Mouse (Mus musculus) left cerebral cortex, postnatal 4 days (tissue): Measurements from ENCODE around the gene Rasa2. TPM values are rescaled to one million over a fixed set of nuclear protein-coding genes. Genes with fewer than 3 reads are reported as not detected.
"Not testable (repeated sequence)": the region's sequence is repeated elsewhere in the genome, so short reads cannot be mapped to it uniquely, and the experiment has no call there.

Experiments used
- DNase-seq: peaks from one replicate; pipeline ENCODE4 v3.0.0-alpha.2; 2022
- intact Hi-C: fragments of 180-260 bp; cut with DNase I; formaldehyde crosslinking; loops from one replicate; pipeline ENCODE4 v1.15.1; 2025
- total RNA-seq, 2 experiments: library from RNA; stranded (reverse); gene quantifications; 2 replicates each; pipeline ENCODE4 v1.2.3; 2021

The Rasa2 gene
- total RNA-seq, 2 experiments from 2014 or later, result 28.8 to 30.4 TPM

DNA sequence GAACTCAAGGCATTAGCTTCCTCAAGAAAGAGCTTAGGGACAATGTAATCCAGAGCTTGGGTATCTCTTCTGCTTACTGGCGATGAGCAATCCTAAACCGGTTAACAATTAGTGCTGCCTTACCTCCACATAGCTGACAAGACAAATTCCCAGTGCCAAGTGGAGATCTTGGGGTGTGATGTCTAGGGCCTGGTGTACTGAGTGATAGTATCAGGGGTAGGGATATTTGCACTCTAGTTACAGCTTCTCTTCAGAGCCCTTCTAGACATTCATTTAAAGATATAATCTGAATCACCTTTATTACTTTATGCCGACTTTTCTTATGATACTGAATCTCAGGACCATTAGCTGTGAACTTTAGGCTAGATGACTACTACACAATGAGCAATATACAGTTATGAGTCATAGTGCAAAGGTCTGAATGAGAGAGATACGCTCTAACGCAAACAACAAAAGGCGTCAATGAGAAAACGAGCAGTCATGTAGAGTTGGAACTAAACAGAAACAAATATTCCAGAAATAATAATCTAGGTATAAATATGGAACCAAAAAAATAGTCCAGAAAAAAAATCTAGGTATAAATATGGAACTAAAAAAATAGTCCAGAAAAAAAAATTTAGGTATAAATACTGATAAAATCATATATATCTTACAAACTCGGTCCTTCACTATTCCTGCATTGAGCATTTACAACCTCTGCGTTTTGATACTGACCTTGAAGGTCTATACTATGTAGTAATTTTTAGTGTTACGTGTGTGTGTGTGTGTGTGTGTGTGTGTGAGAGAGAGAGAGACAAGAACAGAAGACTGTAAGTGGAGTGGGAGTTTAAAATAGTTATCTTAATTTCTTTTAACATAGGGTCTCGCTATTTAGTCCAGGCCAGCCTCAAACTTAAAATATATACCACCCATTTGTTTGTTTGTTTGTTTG is 38.5 kb downstream of the Rasa2 start:
- intact Hi-C loops, result no loop called here
- DNase-seq, result no peak

DNA sequence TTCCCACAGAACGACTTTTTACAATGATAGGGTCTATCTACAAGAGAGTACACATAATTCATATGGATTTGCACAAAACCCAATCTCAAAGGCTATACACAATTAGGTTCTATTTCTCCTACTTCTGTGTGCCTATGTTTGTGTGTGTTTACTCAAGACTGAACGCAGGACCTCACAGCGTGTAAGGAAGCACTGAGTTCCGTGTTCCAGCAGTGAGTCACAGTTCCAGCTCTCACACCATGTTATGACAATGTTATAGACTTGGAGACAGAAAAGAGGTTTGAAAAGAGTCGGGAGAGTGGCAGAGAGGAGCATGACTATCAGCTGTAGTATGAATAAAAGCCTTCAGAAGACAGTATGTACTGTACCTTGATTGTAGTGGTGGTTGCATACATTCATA is 42.1 kb downstream of the Rasa2 start:
- intact Hi-C loops, result no loop called here
- no peak for DNase-seq

DNA sequence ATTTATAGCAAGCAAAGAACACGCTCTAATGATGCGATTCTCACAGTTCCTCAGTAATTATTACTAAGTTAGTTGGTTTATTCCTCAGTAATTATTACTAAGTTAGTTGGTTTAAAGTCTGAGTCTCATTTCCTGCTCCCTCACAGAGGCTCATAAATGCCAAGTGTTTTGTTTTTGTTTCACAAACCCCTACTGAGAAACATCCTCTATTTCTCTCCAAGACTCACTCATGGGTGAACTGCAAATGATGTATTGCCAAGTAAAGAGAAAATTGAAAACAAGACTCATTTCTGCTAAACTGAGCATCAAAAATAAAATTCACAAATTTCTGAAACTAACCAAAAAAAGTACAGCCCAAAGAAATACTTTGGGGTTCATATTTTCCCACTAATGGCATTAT is 47.9 kb downstream of the Rasa2 start:
- DNase-seq, result no peak
- intact Hi-C loops, result no loop called here

DNA sequence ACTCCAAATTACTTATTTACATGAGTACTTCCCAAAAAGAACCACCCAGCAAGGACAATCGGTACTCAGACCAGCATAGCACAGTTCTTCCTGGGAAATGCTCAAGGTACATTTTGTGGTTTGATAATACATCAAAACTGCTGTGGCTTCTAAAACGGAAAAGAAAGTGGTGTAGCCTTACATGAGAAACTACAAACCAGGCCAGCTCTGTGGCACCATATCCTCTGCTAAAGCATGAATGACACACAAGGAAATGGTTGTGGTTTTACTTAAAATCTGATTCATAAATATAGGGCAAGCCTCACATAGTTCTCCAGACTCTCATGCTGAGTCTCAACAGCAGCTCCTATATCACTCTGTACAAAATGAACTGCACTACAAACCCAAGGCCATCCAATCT is 48.3 kb downstream of the Rasa2 start:
- DNase-seq, result no peak
- intact Hi-C loops, result no loop called here

DNA sequence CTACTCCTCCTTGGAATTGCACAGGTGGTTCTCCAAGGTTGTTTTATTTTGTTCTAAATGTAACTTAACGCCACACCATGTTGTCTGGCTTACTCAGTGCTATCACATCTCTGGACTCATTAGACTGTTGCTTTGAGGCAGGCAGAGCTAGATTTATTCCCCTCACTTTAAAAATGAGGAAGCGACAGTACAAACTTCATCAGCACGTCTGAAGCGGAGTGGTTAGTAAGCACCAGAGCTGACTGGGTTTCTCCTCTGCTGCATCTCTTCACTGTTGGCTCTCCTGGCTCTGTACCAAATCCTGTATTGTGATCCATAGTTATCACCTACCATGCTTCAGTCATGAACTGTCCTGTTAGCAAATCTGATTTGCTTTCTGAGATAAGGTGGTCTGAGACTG is 53.2 kb downstream of the Rasa2 start:
- intact Hi-C loops, result loop anchor here (10.0 kb wide), 1 partner anchor 237 kb away; no protein-coding TSS in a partner anchor
- DNase-seq, result no peak

DNA sequence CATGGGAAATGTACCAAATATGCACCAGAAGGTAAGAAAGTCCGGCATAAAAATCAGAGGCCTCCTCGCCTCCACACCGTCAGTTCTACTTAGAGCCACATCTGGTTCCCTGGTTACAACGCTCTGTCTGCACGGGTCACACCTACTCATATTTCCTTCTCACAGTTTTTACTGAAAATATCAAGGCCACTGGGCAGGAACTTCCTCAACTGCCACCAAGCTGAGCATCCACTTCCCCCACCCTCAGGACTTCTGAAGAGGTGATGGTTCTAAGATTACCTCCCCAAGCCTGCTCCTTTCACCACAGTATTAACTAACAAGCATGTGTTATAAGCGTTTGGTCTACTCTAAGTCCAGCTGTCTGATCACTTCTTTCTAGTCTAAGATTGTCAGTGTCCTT is 53.7 kb downstream of the Rasa2 start:
- intact Hi-C loops, result loop anchor here (10.0 kb wide), 1 partner anchor 237 kb away; no protein-coding TSS in a partner anchor
- no peak for DNase-seq

DNA sequence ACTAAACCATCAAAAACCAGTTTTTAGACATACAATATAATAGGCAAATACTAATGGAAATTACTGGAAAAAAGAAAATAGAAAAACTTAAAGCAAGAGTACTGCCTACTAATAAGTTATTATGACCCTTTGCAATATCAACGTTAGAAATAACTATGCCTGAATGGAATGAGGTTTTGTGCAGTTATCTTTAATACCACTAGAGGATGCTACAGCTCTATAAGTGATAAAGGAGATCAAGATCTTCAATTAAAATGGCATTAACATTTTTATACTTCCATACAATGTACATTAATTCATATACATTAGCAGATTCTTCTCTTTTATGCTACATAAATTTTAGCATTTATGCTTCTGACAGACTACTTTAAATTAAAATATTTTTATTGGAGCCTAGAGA is 58.2 kb downstream of the Rasa2 start:
- no peak for DNase-seq
- intact Hi-C loops, result loop anchor here (5.0 to 10.0 kb wide), 2 partner anchors 94 to 242 kb away; no protein-coding TSS in a partner anchor

DNA sequence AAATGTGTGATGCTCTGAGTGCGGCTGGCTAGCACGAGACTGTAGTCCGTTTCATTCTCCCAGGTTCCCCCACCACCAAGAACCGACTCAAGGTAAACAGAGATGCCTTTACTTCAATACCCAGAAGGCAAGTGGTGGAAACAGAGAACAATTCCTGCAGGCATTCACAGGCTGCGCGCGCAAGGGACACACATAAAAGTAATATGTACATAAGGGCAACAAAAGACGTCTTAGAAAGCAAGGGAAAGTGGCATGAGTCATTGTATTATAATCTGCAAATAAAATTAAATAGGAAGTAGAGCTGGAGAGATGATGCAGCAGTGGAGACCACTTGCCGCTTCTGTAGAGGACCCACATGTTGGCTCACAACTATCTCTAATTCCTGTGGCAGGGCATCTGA is 58.7 kb downstream of the Rasa2 start:
- intact Hi-C loops, result loop anchor here (5.0 to 10.0 kb wide), 2 partner anchors 95 to 242 kb away; no protein-coding TSS in a partner anchor
- no peak for DNase-seq

DNA sequence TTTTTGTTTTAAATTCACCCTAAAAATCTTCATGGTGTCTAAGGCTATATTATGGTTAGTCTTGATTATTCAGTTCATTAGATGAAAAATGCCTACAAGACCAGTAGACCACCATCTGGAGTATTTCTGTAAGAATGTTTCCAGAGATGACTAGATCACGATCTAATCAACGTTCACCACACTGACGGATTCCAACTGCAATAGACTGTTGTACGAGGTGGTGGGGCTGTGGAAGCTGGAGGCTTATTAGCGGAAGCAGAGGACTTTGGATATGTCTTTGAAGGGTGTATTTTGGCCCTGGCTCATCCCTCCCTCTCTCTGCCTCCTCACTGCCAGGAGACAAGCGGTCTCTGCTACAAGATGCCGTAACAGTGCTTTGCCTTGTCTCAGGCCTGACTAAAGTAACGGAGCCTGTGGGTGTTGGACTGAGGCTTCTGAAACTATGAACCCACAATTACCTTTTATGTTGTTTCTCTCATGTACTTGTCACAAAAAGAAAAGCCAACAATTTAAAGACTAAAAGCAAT is 64.9 kb downstream of the Rasa2 start:
- intact Hi-C loops, result no loop called here
- DNase-seq, result no peak

DNA sequence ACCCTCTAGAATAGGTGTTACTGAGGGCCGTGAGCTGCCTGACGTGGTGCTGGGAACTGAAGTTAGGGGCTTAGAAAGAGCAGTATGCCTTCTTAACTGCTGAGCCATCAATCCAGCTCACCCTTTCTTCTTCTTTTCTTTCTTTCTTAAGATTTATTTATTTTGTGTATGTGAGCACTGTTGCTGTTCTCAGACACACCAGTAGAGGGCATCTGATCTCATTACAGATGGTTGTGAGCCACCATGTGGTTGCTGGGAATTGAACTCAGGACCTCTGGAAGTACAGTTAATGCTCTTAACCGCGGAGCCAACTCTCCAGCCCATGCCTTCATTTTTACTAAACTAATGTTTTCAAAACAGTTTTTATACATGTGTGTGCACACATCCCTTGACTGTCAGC is 67.9 kb downstream of the Rasa2 start:
- intact Hi-C loops, result no loop called here
- no peak for DNase-seq

DNA sequence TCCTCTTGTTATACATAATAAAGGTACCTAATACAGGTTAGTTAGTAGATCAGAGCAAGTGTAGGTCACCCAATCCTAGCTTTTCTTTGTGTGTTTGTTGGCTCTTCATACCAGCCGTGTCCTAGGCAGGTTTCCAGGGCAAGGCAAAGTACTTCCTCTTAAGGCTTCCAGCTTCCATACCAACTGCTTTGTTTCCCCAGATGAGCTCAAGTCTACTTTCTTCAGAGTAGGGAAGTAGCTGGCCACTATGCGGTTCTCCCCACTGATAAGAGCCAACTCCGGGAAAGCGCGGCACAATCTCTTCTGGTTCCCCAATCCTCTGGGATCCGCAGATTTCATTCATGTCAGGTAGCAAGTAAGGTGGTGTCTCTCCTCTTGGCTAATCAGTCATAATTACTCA is 72.3 kb downstream of the Rasa2 start:
- no peak for DNase-seq
- intact Hi-C loops, result loop anchor here (10.0 kb wide), 1 partner anchor 274 kb away; no protein-coding TSS in a partner anchor

DNA sequence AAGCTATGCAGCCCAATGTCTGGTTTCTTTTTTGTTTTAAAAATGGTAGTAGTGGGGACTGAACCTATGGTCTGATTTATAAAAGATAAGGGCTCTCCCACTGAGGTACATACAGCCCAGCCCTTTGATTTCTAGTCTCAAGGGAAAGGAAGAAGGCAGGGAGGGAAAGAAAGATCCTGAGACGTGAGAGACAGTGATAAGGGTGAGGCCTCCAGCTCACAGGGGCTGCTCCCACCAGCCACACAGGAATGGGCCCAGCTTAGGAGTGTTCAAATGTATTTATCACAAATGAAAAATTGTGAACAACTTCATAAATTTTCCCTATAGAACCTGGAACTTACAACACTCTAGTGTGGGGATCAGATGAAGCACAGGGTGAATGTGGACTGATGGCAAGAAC is 72.8 kb downstream of the Rasa2 start:
- intact Hi-C loops, result loop anchor here (10.0 kb wide), 1 partner anchor 274 kb away; no protein-coding TSS in a partner anchor
- DNase-seq, result no peak

DNA sequence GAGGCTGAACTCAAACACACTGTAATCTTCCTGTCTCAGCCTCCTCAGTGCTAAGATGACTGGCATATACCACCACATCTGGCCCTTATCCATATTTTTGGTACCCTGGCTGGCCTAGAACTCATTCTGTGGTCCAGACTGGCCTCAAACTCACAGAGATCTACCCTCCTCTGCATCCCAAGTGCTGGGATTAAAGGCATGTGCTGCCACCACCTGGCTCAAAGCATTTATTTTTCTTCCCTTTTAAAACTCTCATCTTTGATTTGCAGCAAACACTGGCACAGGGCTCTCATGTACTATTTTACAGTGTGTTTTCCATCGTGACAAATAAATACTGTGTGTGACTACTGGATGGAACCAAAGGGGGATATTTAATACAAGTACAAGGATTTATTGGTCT is 77.3 kb downstream of the Rasa2 start:
- no peak for DNase-seq
- intact Hi-C loops, result loop anchor here (10.0 kb wide), 1 partner anchor 269 kb away; no protein-coding TSS in a partner anchor

DNA sequence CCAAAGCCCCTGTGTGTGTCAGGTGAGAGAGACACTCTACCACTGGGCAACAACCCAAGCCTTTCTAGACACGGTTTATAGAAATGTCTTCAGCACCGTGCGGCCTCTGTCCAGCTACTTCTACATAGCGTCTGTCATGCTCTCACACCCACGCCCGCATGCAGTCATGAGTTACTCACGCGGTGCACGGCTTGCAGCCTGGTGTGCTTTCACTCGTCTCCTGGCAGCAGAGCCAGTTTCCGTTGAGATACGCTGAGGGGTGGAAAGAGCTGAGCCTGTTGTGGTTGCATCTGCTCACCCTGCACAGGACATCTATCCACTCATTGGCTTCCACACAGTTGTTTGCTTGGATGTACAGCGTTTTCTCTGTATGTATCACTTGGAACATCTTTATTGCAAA is 86.0 kb downstream of the Rasa2 start:
- DNase-seq, result no peak
- intact Hi-C loops, result no loop called here

DNA sequence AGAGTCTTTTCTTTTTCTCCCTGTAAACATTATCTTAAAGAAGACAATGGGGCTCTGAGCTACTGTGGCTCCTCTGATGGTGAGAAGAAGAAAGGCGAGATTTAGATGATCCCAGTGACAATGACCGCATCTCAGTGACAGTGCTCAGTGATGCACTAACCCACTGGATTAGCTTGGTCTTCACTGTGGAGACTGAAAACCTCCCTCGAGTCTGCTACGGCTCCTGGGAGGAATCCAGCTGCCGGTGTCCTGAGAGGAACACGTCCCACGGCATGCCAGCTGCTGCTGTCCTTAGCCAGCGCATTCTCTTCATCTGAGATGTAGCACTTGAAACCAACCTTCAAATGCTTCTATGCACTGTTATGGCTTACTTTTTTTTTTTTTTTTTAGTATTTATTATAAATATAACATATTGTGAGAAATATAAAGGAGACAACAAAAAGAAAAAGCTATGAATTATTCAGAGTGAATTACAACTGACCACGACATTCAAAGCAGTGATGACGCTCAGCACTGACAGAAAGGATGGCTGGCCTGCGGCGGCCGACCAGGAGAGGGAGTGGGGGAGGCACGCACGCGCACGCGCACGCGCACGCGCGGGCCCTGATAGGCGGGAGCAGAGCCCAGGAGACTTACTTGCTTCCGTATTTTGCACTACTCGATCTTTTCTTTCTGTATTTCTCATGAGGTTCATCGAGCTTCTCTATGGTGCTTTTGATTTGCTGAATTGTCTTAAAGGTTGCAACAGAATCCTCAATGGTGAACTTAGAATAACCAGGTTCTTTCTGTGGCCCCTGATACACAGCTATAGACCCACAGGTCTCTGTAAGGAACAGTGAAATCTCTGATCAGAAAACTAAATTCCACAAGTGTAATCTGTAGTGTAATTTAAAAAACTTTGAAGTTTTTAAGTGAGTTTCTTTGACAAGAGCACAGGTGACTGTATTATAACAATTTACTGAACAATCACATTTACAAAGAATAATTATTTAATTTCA is 87.5 kb downstream of the Rasa2 start:
- peak; percentile 69 for DNase-seq
- intact Hi-C loops, result no loop called here

DNA sequence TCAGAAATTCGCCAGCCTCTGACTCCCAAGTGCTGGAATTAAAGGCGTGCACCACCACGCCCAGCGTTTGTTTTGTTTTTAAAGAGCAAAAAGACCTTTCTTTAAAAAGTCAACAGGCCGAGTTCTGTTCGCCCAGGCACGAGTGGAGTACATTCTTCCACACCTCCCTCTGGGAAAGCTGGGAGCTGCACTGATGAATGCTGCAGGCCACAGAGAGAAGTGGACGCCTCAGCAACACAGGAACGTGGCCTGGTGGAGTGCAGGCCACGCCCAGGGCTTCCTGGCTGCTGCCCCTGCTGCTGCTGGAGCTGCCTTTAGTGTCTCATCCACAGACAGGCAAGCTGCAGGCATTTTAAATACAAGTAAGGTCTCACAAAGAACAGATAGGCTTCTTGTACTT is 92.5 kb downstream of the Rasa2 start:
- intact Hi-C loops, result no loop called here
- no peak for DNase-seq

DNA sequence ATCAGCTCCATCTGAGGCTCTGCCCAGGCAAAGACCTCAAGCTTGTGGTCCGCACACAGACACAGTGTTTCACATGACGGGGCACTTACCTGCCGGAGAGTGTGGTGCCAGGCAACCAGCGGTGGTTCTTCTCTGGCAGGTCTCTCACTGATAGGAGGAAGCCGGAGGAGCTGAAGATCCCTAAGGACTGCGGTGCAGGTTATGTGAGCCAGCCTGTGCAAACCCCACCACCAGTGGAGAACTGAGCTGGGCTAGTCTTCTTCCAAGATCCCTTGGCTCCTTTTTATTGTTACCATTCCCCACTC is 93.8 kb downstream of the Rasa2 start:
- intact Hi-C loops, result no loop called here
- DNase-seq, result no peak

DNA sequence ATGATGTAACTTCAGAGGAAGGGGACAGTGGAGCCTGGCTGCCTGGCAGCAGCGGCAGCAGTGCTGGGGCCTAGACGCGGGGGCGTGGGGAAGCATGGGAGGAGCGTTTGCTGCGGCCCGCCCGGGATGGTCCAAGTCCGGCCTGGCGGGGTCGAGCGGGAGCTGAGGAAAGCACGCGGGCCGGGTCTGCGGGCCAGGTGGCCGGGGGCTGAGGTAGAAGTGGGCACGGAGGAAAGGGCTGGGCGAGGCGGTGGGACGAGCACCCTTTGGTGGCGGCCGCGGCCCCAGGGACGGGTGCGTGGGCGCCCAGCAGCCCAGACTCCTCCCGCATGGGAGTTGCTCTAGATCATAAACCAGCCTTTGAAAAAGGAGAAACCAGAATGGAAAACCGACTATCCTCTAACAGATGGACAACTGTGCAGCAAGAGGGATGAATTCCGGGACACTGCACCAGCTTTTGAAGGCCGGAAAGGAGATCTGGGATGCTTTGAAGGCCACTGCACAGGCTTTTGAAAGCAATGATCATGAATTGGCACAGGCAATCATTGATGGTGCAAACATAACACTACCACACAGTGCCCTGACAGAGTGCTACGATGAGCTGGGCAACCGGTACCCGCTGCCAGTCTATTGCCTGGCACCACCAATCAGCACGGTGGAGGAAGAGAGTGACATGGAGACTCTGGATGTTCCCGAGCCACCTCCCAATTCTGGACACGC is 94.4 kb downstream of the Rasa2 start:
- peak; percentile 40 for DNase-seq
- intact Hi-C loops, result no loop called here

DNA sequence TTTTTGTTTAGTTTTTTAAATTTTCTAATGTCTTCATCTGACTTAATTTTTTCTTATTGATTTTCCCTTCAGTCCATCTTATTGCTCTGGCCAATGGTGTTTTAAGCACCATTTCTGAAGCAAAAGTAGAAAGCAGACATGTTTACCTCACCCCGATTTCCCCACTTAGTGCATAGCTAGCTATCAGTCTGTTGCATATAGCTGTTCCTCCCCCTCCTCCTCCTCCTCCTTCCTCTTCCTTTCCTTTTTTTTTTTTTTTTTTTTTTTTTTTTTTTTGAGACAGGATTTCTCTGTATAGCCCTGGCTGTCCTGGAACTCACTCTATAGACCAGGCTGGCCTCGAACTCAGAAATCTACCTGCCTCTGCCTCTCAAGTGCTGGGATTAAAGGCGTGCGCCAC is 95.3 kb downstream of the Rasa2 start:
- intact Hi-C loops, DNase-seq: not testable (repeated sequence)

DNA sequence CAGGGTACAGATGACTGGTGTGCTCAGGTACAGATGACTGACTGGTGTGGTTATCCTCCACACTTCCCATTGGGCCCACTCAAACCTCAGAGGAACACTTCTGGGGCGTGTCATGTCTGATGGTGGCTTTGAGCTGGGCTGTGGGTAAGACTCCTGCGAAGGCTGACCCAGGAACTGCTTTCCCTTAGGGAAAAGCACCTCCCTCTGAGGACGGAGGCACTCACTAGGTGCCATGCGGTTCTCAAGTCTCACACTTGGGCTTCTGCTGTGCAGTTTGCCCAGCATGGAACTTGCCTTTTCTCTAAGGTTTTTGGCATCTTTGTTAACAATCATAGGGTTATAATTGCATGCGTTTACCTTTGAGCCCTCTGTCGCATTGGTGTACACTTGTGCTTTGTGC is 96.0 kb downstream of the Rasa2 start:
- intact Hi-C loops, result no loop called here
- DNase-seq, result no peak
